Mouse (Mus musculus) kidney, adult 9 months (tissue): ENCODE measurements around the gene Plxnd1.

Experiments
- DNase-seq: peaks from one replicate; pipeline ENCODE4 v3.0.0; 2022

The Plxnd1 gene

GRCm38 (mm10) chr6:115977810-115978209 is 17.0 kb downstream of the Plxnd1 start:
- no peak for DNase-seq

GRCm38 (mm10) chr6:115975606-115976005 is 19.2 kb downstream of the Plxnd1 start:
- no peak for DNase-seq

GRCm38 (mm10) chr6:115973881-115974662 is 20.7 kb downstream of the Plxnd1 start:
- DNase-seq = no peak

GRCm38 (mm10) chr6:115973139-115973875 is 21.5 kb downstream of the Plxnd1 start:
- no peak for DNase-seq

- no peak for DNase-seq
These were observed 22.6 kb downstream of the Plxnd1 start for GRCm38 (mm10) chr6:115972083-115972764.

GRCm38 (mm10) chr6:115971273-115972060 is 23.3 kb downstream of the Plxnd1 start:
- DNase-seq = peak; percentile 53

- no peak for DNase-seq
These were observed 24.9 kb downstream of the Plxnd1 start for GRCm38 (mm10) chr6:115969952-115970351.

- no peak for DNase-seq
These were observed 25.7 kb downstream of the Plxnd1 start for GRCm38 (mm10) chr6:115969103-115969502.

GRCm38 (mm10) chr6:115968700-115969099 is 26.1 kb downstream of the Plxnd1 start:
- DNase-seq = no peak

- DNase-seq = no peak
These were observed 26.7 kb downstream of the Plxnd1 start for GRCm38 (mm10) chr6:115968086-115968485.

GRCm38 (mm10) chr6:115967291-115967880 is 27.4 kb downstream of the Plxnd1 start:
- no peak for DNase-seq

GRCm38 (mm10) chr6:115966227-115966966 is 28.4 kb downstream of the Plxnd1 start:
- DNase-seq = no peak

GRCm38 (mm10) chr6:115963656-115964055 is 31.1 kb downstream of the Plxnd1 start:
- no peak for DNase-seq

- DNase-seq = no peak
These were observed 32.2 kb downstream of the Plxnd1 start for GRCm38 (mm10) chr6:115962439-115963085.

- DNase-seq = no peak
These were observed 33.1 kb downstream of the Plxnd1 start for GRCm38 (mm10) chr6:115961743-115962142.

- DNase-seq = no peak
These were observed 34.5 kb downstream of the Plxnd1 start for GRCm38 (mm10) chr6:115960322-115960721.

GRCm38 (mm10) chr6:115959151-115959691 is 35.6 kb downstream of the Plxnd1 start:
- peak; percentile 87 for DNase-seq

GRCm38 (mm10) chr6:115958445-115958844 is 36.4 kb downstream of the Plxnd1 start:
- no peak for DNase-seq

- DNase-seq = no peak
These were observed 37.1 kb downstream of the Plxnd1 start for GRCm38 (mm10) chr6:115957681-115958080.

GRCm38 (mm10) chr6:115956922-115957601 is 37.7 kb downstream of the Plxnd1 start:
- DNase-seq = peak; percentile 64
